Mouse (Mus musculus): Measurements from ENCODE around the gene Ube2g2.
"Not testable (repeated sequence)": the region's sequence is repeated elsewhere in the genome, so short reads cannot be mapped to it uniquely, and the experiment has no call there.

Gene Ube2g2

GRCm38 (mm10) chr10:77645571-77645970 is 23.5 kb downstream of the Ube2g2 start:
- DNase-seq (ENCODE audit: low spot score), result no peak

- DNase-seq (ENCODE audit: low spot score), result no peak
Measured at GRCm38 (mm10) chr10:77647461-77647860, 25.4 kb downstream of the Ube2g2 start.

- no peak for DNase-seq (ENCODE audit: low spot score)
Measured at GRCm38 (mm10) chr10:77647901-77648300, 25.8 kb downstream of the Ube2g2 start.

- no peak for DNase-seq (ENCODE audit: low spot score)
Measured at GRCm38 (mm10) chr10:77652046-77652445, 30.0 kb downstream of the Ube2g2 start.

GRCm38 (mm10) chr10:77658286-77658994 is 36.4 kb downstream of the Ube2g2 start:
- no peak for DNase-seq (ENCODE audit: low spot score)

GRCm38 (mm10) chr10:77663949-77664665 is 42.0 kb downstream of the Ube2g2 start:
- DNase-seq (ENCODE audit: low spot score), result no peak

- no peak for DNase-seq (ENCODE audit: low spot score)
Measured at GRCm38 (mm10) chr10:77666342-77666741, 44.3 kb downstream of the Ube2g2 start.

- no peak for DNase-seq (ENCODE audit: low spot score)
Measured at GRCm38 (mm10) chr10:77667402-77667801, 45.3 kb downstream of the Ube2g2 start.

GRCm38 (mm10) chr10:77670710-77671109 is 48.6 kb downstream of the Ube2g2 start:
- no peak for DNase-seq (ENCODE audit: low spot score)

- DNase-seq (ENCODE audit: low spot score), result no peak
Measured at GRCm38 (mm10) chr10:77671519-77671918, 49.4 kb downstream of the Ube2g2 start.

GRCm38 (mm10) chr10:77673765-77674164 is 51.7 kb downstream of the Ube2g2 start:
- DNase-seq (ENCODE audit: low spot score), result peak; percentile 29

GRCm38 (mm10) chr10:77677562-77677961 is 55.5 kb downstream of the Ube2g2 start:
- DNase-seq (ENCODE audit: low spot score), result no peak

GRCm38 (mm10) chr10:77682994-77683393 is 60.9 kb downstream of the Ube2g2 start:
- DNase-seq (ENCODE audit: low spot score), result no peak

GRCm38 (mm10) chr10:77684181-77684580 is 62.1 kb downstream of the Ube2g2 start:
- DNase-seq (ENCODE audit: low spot score), result no peak

- no peak for DNase-seq (ENCODE audit: low spot score)
Measured at GRCm38 (mm10) chr10:77685895-77686664, 64.0 kb downstream of the Ube2g2 start, which contains the start of gene Tspear. Tspear (plus strand) TSS chr10:77686569.

GRCm38 (mm10) chr10:77687021-77687420 is 64.9 kb downstream of the Ube2g2 start:
- DNase-seq (ENCODE audit: low spot score), result no peak

GRCm38 (mm10) chr10:77690356-77690807 is 68.3 kb downstream of the Ube2g2 start, which contains the start of gene Gm19402:
Gm19402 (minus strand) TSS chr10:77690757.
- not testable (repeated sequence) for DNase-seq (ENCODE audit: low spot score)
